Mouse (Mus musculus): Measurements from ENCODE around the gene Olfr399.

The Olfr399 gene

GRCm38 (mm10) chr11:74056451-74056850 is at the start of gene Olfr399, which contains the start of gene Olfr139:
Olfr399 (minus strand) TSS chr11:74056615.
Olfr139 (minus strand) TSS chr11:74056551.
- no peak for DNase-seq

GRCm38 (mm10) chr11:74105066-74105465 is 48.7 kb upstream of the Olfr399 start:
- no peak for DNase-seq

- DNase-seq, result no peak
Observed at GRCm38 (mm10) chr11:74101507-74101906, 45.1 kb upstream of the Olfr399 start.

DNA sequence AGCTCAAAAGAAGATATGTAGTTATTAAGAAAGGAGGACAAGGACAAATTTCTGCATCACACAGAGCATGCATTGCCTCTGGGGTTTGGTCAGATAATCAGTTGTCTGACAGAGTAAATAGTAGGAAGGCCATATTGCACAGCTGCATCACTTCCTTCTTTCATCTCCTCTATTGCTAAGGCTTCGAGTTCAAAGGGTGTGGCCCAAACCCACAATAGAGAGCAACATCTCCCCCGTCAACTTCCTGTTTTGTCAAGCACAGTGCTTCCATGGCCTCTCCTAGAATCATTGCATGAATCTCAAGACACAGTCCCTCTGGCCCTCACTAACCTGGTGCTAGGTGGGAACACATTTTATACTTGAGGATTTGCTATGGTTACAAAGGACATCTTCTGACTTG is 44.3 kb upstream of the Olfr399 start:
- DNase-seq, result no peak

GRCm38 (mm10) chr11:74069655-74070054 is 13.2 kb upstream of the Olfr399 start, which contains the start of gene Zfp616:
Zfp616 (plus strand) TSS chr11:74069955.
- no peak for DNase-seq

- DNase-seq, result no peak
Observed at GRCm38 (mm10) chr11:74051347-74051746, 5.1 kb downstream of the Olfr399 start.

Measured in thymus, adult 18-20 months (tissue).